Mouse (Mus musculus): ENCODE measurements around the gene Il27.

The Il27 gene

DNA sequence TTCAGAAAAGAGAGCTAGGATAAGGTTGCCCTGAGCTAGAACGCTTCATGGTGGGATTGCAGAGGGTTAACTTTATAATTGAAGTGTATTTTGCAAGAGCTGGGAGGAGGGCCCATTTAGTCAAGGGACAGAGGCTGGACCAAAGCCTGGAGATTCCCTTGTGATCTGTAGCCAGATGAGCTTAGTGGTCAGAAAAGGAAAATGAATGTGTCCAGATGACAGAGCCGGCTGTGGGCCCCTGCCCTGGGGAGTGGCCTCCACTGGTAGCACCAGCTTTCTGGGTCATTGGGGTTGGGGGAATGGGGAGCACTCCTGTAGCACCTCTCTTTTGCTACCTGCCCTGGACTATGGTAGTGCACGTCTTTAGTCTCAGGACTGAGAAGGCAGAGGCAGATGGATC, 12.3 kb upstream of the Il27 start:
- no peak for DNase-seq (ENCODE audit: extremely low spot score, low spot score)

DNA sequence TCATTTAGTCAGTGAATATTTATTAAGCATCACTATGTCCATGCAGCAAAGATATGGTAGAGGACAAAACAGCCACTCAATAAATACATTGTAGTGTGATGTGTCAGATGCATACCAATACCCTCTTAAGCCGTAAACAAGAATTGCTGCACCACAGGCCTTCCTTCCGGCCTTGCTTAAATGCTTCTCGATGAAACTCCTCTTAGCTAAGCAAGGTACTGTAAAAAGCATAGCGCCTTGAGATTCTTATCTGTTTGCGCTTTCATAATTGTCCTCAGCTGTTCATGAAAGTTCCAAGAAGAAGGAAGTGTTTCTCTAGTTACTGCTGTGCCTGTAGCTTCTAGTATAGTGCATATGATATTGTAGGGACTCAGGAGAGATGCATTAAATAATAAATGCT, 11.9 kb upstream of the Il27 start:
- no peak for DNase-seq (ENCODE audit: extremely low spot score, low spot score)

DNA sequence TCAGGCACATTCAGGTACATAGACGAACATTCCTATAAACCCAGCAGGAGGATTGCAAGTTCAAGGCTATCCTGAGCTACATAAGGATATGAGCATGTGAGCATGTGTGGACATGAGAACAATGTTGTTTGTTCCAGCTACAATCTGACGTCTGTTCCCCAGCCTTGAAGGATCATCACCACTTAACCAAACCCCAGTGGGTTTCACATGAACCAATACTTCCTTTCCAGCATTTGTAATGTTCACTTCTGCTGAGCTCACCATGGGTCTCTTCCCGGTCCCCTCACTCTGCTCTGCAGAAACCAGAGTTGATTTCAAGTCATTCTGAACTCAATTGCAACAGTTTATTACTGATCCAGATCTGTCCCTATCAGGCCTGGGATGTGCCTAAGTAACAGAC, 7.9 kb upstream of the Il27 start:
- no peak for DNase-seq (ENCODE audit: extremely low spot score, low spot score)

DNA sequence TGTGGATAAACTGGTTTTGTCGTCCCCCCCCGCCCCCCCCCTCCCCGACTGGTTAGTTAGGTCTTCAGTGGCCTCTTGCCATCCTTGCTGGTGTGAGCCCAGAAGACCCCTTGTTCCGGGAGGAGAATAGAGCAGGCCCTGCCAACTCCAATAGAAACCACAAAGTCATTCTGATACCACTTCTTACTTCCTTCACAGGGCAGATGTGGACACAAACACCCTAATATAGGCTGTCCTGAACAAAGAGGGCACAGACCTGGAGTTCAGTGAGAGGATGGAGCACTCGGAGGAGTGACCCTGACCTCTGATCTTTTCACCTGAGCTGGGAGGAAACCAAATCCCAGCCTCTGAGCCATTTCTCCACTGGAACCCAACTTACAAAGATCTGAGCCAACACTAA, 7.2 kb upstream of the Il27 start:
- no peak for DNase-seq (ENCODE audit: extremely low spot score, low spot score)

DNA sequence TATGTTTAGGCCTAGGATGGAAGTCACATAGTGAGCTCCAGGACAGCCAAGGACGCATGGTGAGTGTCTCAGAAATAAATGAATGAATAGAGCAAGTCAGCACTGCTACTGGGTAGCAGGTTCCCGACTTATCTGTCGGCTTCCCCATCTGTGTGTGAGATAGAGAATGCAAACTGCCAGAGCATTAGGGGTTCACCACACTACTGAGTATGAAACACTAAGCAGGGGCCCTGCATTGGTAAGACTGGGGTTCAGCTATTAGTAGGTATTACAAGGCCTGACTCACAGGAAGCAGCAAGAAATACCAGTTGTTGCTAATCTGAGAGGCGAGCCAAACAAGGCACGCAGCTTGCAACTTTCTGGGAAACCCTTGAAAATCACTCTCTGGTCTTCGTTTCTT, 4.2 kb upstream of the Il27 start:
- no peak for DNase-seq (ENCODE audit: extremely low spot score, low spot score)

DNA sequence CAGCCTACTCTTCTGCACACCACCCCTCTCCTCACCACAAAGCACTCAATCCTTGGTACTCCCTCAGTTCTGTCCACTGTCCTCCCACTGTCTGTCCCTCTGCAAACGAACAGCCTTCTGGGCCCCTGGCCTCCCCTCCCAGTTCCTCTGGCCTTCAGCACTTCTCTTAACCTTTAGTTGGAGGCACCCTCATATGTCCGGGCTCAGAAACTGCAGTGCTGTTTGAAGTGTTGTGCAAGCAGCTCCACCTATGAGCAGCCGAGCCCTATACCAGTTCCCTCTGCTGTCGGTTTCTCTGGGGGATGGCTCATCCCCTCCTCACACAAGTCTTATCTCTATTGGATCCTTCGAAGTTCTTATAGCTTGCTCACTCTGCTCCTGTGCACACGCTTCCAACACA, 1.7 kb upstream of the Il27 start:
- DNase-seq (ENCODE audit: extremely low spot score, low spot score), result no peak

DNA sequence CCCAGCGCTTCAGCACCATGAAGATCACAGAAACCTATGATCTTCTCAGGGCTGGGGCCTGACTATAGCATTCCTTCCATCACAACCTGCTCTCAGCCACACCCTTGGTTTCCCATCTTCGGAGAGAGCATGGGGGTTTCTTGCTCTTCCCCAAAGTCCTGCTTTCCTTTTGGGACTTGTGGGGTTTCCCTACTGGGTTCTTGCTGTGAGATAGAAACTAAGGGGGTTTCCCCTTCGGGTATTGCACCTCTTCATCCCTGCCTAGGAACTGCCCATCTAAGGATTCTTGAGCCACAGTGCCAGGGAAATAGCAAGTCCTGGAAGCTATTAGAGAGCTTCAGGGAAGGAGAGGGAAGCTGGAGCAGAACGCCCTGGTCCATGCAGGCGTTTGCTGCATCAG, 1.1 kb upstream of the Il27 start:
- DNase-seq (ENCODE audit: extremely low spot score, low spot score), result no peak

DNA sequence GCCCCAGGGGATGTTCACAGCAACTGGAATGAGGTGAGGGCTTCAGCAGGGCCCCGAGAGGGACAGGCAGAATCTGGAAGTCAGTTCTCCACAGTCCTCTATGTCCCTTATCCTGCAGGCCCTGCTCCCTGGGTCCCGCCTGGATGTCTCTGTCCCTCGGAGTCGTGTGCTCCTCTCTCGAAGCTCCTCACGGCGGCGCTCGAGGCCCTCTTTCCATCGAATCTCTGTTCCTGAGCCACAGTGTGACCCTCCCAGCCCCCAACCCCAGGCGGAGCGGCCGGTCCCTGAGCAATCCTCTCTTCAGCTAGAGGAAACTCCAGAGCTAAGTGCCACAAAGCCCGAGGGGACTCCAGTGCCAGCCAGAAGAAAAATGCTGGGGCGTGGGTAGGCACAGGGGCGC, 7.0 kb downstream of the Il27 start:
- DNase-seq (ENCODE audit: extremely low spot score, low spot score), result peak; percentile 70

DNA sequence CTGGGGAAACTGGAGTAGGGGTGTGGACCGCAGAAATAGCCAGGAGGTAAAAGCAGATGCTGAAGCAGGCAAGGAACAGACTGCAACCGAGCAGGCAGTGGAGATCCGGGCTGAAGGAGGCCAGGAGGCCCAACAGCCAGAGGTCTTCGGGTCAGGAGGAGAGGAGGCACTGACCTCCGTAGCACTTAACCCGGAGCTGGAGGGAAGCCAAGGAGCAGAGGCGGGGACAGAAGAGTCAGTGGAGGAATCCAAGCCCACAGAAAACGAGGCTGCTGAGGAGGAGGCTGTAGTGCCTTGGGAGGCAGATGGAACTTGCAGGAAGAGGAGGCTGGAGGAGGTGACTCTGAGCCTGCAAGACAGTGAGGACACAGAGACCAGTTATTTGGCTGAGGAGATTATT, 7.9 kb downstream of the Il27 start:
- no peak for DNase-seq (ENCODE audit: extremely low spot score, low spot score)

DNA sequence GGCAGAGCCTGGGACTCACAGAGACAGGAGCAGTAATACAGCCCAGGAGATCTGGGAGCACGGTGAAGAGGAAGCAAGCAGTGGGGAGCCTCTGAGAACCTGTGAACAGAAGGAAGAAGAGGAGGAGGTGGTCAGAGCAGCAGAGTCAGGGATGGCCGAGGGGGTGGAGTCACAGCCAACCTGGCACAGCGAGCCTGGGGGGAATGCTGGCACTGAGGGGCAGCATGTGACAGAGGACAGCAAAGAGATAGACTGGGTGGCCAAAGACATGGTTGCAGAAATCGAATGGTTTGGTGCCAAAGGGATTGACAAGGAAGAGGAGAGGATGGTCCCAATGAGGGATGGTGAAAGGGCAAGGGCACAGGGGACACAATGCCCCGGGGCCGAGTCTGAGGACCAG, 9.0 kb downstream of the Il27 start, which contains the start of gene Cln3:
Gene Cln3 (minus strand): TSS at position 101 of the 400 bp plus-strand sequence.
- no peak for DNase-seq (ENCODE audit: extremely low spot score, low spot score)

DNA sequence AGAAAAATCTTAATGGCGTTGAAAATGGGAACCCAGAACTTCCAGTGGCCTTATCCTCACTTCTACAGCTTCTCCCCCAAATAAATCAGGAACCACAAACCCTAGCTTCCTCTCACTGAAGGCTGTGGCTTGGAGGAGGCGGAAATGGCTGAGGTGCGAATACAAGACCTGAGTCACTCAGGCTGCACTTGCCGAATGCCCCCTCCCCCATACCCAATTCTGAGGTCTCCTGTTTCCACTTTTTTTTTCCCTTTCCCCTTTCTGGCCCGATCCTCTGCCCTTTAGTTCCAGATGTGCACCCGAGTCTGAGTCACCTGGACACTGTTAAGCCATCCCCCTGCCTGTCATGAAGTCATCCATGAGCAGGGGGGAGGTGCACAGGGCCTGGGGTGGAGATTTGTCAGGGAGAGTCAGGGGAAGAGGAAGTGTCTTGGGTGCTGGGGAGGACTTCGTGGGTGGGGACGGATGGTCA, 10.2 kb downstream of the Il27 start, which contains the start of gene Apobr:
Gene Apobr (plus strand): TSS at position 437 of the 472 bp plus-strand sequence.
- no peak for DNase-seq (ENCODE audit: extremely low spot score, low spot score)

DNA sequence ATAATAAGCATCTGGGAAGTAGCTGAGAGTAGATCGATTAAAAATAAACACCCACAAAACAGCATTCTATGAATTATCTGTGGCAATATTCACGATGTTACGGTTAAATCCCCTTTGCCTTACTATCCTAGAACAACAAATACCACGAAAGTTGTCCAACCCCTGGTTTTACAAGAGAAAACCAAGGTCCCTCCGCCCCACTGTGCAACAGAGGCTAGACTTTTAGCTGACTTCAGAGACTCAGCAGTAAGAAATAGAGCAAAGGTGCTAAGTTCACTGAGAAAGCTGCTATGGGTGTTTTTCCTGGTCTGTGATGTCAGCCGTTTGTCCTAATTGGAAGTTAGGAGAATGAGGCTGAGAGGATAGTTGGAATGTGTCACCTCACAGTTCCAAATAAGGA, 11.0 kb downstream of the Il27 start:
- DNase-seq (ENCODE audit: extremely low spot score, low spot score), result peak; percentile 18

DNA sequence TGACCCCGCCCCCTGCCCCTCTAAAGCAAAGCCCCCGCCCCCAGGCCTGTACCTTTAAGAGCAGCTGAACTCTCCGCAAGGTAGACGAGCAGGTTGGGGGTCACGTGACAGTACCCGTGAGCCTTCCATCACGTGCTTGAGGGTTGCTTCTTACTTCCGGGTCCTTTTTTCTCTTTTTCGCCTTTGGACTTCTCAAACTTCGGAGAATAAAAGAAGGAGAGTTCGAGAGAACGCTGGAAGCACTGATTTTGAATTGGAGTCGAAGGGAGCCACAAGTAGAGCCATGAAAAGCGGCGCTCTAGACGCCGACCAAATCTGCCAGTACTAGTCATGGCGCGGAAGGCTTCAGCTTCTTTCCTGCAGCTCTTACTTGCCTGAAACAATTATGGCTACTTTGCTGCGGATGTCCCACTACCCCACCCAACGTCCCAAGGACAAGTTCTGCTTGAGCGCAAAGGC, 11.5 kb downstream of the Il27 start:
- peak; percentile 90 for DNase-seq (ENCODE audit: extremely low spot score, low spot score)

DNA sequence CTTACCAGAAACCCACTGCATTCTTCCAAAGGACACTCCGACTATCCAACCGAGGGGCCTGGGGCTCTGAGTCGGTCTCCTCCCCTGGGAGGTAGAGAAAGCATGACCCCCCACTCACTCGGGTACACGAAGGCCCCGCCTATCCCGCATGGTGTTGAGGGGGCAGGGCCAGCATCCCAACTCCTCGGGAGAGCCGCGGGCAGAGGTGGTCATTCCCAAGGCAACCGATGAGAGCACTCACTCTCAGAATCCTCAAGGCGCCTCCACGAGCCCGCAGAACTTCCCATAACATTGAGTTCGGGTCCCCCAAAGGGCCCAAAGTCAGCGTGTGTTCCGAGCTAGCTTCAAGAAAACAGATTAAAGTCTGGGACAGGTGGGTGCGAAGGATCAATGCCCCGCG, 12.0 kb downstream of the Il27 start:
- DNase-seq (ENCODE audit: extremely low spot score, low spot score), result peak; percentile 51

DNA sequence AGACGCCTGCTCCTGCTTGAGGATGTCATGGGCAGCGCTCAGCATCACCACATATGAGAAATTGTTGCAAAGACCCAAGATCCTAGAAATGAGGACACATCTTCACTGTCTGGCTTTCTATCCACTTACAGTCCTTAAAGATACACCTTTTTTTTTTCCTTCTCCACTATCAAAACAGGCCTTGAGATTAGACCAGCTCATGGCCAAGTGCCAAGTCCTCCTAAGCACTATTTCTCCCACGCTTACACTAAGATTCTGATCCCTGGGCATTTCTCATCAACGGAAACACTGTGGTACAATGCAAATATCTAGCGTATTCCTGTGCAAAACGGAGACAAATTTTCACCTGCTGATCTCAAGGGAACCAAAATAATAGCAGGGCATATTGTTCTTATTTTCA, 13.1 kb downstream of the Il27 start:
- DNase-seq (ENCODE audit: extremely low spot score, low spot score), result no peak

DNA sequence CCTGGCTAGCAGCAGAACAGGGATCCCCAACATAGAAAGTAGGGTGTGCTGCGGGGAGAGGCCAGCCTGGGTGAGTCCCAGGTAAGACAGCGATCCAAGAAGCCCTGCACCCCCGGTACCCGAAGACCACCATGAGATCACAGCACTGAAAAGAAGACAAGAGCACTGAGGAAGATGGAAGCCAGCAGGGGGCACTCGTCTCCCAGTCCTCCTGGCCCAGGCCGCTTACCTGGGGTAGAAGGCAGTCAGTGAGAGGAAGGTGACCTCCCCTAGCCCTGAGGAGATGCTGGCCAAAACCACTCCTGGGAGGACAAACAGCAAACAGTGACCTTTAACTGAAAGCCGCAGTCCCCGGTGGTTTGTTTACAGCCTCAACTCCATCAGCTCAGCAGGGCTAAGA, 15.6 kb downstream of the Il27 start:
- DNase-seq (ENCODE audit: extremely low spot score, low spot score), result peak; percentile 32

DNA sequence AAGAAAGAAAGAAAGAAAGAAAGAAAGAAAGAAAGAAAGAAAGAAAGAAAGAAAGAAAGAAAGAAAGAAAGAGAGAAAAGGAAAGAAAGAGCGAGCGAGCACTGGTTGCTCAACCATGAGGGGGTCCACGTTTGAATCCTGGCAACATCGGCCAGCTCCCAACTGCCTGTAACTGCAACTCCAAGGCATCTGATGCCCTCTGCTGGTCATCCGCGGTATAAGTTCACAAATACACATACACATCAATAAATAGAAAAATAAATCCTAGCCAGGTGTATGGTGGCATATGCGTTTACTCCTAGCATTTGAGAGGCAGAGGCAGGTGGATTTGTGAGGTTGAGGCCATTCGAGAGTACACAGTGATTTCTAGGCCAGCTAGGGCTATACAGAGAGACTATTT, 17.8 kb downstream of the Il27 start:
- peak; percentile 57 for DNase-seq (ENCODE audit: extremely low spot score, low spot score)

DNA sequence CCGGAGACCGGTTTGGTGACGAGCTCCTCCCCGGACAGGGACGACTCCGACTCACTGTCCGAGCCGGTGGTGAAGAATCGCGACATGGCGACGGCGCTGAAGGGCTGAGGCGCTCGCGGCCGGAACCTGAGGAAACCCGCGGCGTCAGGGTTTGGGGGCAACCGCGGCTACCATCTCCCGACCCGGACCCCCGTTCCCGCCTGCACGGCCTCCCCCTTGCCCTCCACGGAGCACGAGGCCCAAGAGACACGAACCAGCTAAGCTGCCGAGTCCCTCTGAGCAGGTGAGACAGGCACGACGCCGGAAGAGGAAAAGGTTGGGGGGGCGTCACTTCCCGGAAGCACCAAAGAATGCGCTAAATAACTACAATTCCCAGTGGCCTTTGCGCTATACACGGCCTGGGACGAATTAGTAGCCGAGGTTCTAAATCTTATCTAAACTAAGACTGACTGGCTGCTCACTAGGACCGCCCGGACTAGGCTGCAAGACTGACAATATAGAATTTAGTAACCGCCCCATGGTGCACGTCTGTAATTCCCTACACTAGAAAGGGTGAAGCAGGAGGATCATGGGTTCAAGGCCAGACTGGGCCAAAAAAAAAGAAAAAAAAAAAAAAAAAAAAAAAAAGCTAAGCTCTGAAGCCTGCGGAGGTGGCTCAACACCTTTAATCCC, 28.5 kb downstream of the Il27 start, which contains the start of gene Eif3c:
Gene Eif3c (minus strand): TSS at position 318 of the 672 bp plus-strand sequence.
- peak; percentile 86 for DNase-seq (ENCODE audit: extremely low spot score, low spot score)

DNA sequence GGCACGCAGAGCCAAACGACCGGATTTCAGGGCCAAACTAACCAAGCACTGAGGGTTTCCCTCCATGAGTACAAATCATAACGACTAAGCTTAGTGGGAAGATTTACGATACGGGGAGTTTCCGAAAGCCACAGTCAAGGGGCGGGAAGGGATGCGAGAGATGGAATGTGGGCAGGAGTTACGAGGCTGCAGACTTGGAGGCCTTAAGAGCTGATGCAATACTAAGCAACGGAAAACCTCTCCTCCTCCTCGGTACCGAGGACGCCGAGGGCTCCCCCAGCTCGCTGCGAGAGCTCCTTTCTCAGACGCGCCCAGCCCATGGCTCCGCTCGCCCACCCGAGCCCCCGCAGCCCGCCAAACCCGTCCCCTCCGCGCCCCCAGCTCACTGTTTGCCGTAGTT, 29.0 kb downstream of the Il27 start:
- DNase-seq (ENCODE audit: extremely low spot score, low spot score), result no peak

DNA sequence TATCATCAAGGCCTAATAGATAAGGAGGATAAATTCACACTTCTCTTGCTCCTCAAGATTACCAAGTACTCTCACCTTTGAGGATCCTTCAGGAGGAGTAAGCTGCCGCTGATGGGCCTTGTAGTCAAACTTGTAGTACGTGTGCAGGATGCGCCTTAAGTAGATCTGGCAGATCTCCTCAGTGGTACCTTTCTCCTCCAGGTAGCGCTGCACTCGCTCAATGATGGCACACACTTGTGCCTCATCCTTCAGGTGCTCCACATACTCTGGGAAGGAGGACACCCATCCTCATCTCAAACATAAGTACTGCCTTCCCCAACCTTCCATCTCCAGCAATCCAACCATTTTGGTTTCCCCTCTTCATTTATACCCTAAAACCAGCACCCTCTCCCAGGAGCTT, 38.1 kb downstream of the Il27 start:
- no peak for DNase-seq (ENCODE audit: extremely low spot score, low spot score)

DNA sequence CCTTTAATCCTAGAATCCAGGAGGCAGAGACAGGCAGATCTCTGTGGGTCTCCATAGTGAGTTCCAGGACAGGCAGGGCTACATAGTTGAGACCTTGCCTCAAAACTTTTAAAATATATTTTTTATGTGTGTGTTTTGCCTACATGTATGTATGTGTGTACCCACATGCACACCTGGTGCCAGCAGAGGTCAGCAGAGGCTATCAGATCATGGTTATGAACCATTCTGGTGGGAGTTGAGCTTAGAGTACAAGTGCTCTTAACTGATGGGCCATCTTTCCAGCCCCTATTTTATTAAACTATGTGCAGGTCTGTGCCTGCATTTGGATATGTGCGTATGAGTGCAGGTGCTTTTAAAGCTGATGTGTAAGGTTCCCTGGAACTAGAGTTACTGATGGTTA, 39.9 kb downstream of the Il27 start:
- DNase-seq (ENCODE audit: extremely low spot score, low spot score), result no peak

DNA sequence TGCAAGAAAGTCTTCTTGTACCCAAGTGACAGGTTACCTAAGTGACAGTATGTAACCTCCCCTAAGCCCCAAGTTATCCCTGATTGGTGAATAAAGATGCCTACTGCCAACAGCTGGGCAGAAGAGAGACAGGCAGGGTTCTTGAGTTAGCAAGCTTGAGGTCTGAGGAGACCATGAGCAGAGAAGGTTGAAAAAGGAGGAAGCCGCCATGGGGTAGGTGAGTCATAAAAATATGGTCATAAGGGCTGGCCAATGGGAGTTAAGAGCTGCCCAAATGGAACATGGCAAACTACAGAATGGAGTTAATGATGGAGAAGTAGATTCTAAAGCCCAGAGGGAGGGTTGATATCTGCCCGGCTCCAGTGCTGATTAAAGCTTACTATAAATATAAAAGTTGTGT, 49.1 kb downstream of the Il27 start:
- no peak for DNase-seq (ENCODE audit: extremely low spot score, low spot score)

DNA sequence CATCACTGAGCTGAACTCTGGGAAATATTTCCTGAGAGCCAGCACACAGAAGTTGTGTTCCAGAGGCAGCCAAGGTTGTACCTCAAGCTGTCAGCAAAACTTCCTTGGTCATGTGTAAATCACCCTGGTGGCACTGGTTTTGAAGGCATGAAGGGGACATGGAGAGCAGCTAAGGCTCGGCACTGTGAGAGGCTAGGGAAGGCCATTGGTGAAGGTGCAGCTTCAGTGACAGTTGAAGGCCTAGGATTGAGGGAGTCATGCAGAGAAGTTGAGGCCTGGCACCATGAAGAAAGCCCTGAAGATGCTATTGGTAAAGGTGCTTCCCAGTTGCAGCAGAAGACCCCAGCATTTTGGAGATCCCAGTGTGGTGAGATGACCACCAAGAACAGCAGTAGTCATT, 53.1 kb downstream of the Il27 start:
- DNase-seq (ENCODE audit: extremely low spot score, low spot score), result no peak

All from neural tube, embryonic 10.5 days (tissue).